Mouse (Mus musculus): ENCODE data around the gene Ppfibp1.

- TF ChIP-seq USF2 (conservative IDR thresholded peaks at IDR 0.05; ENCODE audit: low read depth, low read length) (no peak), CTCF (conservative IDR thresholded peaks at IDR 0.05 in 1 of 2, IDR thresholded peaks at IDR 0.05 in 1 of 2; ENCODE audit: low read depth in 2 of 2, low read length in 2 of 2) (no peak), MXI1 (IDR thresholded peaks at IDR 0.05; ENCODE audit: low read depth, low read length) (no peak), ETS1 (conservative IDR thresholded peaks at IDR 0.05; ENCODE audit: low read depth, low read length) (no peak), PAX5 (IDR thresholded peaks at IDR 0.05; ENCODE audit: low read length) (no peak), POLR2A (IDR thresholded peaks at IDR 0.05; ENCODE audit: low read depth, low read length) (no peak), SMC3 (IDR thresholded peaks at IDR 0.05; ENCODE audit: low read depth, low read length) (no peak), HCFC1 (IDR thresholded peaks at IDR 0.05; ENCODE audit: low read depth, low read length) (no peak), TCF12 (IDR thresholded peaks at IDR 0.05; ENCODE audit: low read depth, low read length) (no peak), EP300 (IDR thresholded peaks at IDR 0.05; ENCODE audit: low read length) (no peak), NELFE (IDR thresholded peaks at IDR 0.05; ENCODE audit: low read depth, low read length) (no peak)
Measured at GRCm38 (mm10) chr6:146949682-146950453, 61.6 kb downstream of the Ppfibp1 start.
